Mouse (Mus musculus) forebrain, embryonic 10.5 days (tissue): ENCODE data around the gene Kctd10. TPM values are rescaled to one million over a fixed set of nuclear protein-coding genes. Genes with fewer than 3 reads are reported as not detected.

Experiments
- DNase-seq: peaks from one replicate; pipeline ENCODE4 v3.0.0-alpha.2; 2017; ENCODE audit warnings: low spot score; ENCODE audit errors: extremely low spot score
- H3K27ac ChIP-seq: fragments of 300-500 bp; sonication (generic); 2 replicates; pipeline ENCODE4 v1.5.1; 2016; ENCODE audit warnings: mild to moderate bottlenecking
- H3K27me3 ChIP-seq: fragments of 300-500 bp; sonication (generic); 2 replicates; pipeline ENCODE4 v1.6.1; 2016; ENCODE audit warnings: mild to moderate bottlenecking; ENCODE audit not compliant: poor library complexity, severe bottlenecking
- H3K36me3 ChIP-seq: fragments of 300-500 bp; sonication (generic); replicated peaks from 2 replicates; pipeline ENCODE4 v1.6.1; 2016; ENCODE audit warnings: mild to moderate bottlenecking, moderate library complexity
- H3K4me1 ChIP-seq: fragments of 300-500 bp; sonication (generic); 2 replicates; pipeline ENCODE4 v1.6.1; 2016
- H3K4me3 ChIP-seq: fragments of 300-500 bp; sonication (generic); 2 replicates; pipeline ENCODE4 v1.5.1; 2016; ENCODE audit warnings: mild to moderate bottlenecking, moderate library complexity
- H3K9me3 ChIP-seq: fragments of 300-500 bp; sonication (generic); 2 replicates; pipeline ENCODE4 v1.6.1; 2016; ENCODE audit warnings: mild to moderate bottlenecking, moderate library complexity
- WGBS: fragments of 180-500 bp; shearing (Covaris S2); methylation state at CpG from one replicate; pipeline ENCODE4 v1.1.7; 2016; 5-methylcytosine and 5-hydroxymethylcytosine counted together
- polyA plus RNA-seq: library from polyadenylated mRNA; unstranded; fragments of >200 nt; fragmentation: Nextera tagmentation; extraction: Ambion mirVana; gene quantifications from 2 replicates; pipeline ENCODE4 v1.2.1, GENCODE M21; 2016

Gene Kctd10
- polyA plus RNA-seq, 1 experiment from 2014 or later, result 90.2 TPM

DNA sequence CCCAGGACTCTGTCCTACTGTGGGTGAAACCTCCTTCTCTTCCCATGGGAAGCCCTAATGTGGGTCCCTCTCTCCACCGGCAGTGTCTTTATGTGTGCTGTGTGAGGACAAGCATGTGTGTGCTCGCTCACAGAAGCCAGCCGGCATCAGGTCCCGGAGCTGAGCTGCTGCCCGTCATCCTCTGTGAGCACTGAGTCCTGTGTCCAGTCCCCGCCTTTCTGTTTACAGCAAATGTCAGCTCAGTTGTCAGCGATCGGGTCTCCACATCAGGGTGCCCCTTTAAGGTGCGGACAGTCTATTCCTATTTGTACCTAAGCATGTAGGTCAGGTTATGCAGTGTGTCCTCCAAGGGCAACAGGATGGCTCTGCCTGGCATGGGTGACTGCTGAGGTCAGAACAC is 6.7 kb downstream of the Kctd10 start:
- Histone ChIP-seq H3K27me3 (no peaks in the 10 kb centered on the region), H3K4me1 (peaks cover 71% of the 10 kb centered on the region), H3K36me3 (peaks cover 81% of the 10 kb centered on the region), H3K4me3 (no peak overlapping the region), H3K9me3 (no peaks in the 10 kb centered on the region), H3K27ac (0 out of 2 replicates have a peak overlapping the region, but pooled peaks have one; percentile 65)
- no peak for DNase-seq
- 95% methylated on average over 9 of the region's 9 CpGs for WGBS

DNA sequence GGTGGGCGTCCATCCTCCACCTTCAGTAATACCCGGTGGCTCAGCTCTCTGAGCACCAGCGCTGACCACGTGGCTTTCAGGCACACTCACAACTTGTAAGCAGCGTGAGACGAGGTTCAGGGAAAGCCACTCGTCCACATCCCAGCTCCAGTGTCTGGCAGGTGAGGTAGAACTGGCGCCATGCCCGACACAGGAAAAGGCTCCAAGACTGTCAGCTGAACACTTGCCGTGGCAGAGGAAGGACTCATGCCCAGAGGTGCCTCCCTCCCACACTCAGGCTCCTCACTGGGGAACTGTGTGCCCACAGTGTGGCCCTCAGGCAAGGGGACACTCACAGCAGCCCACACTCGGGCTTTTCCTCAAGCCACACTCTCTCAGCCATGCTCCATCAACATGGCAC is 7.1 kb downstream of the Kctd10 start:
- peaks cover 85% of the 10 kb centered on the region for H3K36me3 ChIP-seq

DNA sequence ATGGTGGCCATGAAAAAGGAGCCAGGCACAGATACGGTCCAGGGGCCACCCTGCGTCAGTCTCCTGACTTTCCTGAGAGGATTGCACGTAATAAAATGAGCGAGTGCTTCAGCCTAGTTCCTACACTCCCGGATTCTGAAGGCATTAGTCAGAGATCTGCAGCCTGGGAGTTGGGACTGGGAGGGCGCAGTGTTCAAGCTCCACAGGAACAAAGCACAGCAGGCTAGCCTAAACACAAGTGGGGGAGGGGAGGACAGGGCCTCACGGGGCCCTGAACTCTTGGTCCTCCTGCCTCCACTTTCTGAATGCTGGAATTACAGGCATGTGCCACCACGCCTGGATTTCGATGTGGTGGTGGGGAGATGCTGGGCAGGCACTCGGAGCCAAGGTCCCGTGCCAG is 7.7 kb downstream of the Kctd10 start:
- Histone ChIP-seq H3K36me3 (peaks cover 91% of the 10 kb centered on the region), H3K4me3 (no peak overlapping the region), H3K9me3 (no peaks in the 10 kb centered on the region), H3K4me1 (peaks cover 61% of the 10 kb centered on the region), H3K27me3 (no peaks in the 10 kb centered on the region), H3K27ac (peak overlapping the region; percentile 65)
- no peak for DNase-seq
- WGBS, result 36% methylated on average over 11 of the region's 11 CpGs

More for the DNA sequence above, 7.1 kb downstream of the Kctd10 start:
- H3K9me3 ChIP-seq, result no peaks in the 10 kb centered on the region
- WGBS, result 73% methylated on average over 11 of the region's 11 CpGs
- H3K4me1 ChIP-seq, result peaks cover 67% of the 10 kb centered on the region
- H3K27me3 ChIP-seq, result no peaks in the 10 kb centered on the region
- DNase-seq, result no peak
- H3K4me3 ChIP-seq, result no peak overlapping the region
- peak overlapping the region; percentile 65 for H3K27ac ChIP-seq

DNA sequence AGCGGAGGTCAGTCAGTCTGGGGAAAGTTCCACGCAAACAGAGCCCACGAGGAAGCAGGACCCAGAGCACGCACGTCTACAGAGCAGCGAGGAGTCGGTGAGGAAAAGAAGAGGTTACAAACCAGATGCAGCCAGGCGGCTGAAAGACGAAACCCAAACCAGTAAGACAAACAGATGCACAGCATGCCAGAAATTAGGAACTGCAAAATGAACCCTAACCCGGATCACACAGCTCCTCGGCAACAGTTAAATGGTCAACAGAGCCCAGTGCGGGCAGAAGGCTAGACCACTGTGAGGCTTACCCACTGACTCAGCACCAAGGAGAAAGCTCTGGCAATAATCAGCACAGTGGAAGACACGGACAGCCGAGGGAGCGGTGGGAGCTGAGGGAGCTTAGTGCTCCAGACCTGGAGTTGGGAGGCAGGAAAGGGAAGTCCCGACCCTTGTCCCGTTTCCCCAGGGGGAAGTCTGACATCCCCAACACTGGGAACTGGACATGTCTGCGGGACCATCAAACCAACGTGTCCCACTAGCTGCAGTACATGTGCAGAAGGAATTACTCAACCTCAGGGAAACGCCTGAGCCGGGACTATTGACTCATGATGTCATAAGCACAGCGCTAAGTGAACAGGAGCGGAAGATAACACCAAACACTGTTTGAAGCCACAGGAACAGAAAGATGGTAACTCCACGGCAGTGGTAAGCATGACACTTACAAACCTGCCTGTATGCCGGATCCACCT is 8.4 kb downstream of the Kctd10 start:
- no peak overlapping the region for H3K4me3 ChIP-seq
- H3K27me3 ChIP-seq, result no peaks in the 10 kb centered on the region
- 72% methylated on average over 25 of the region's 25 CpGs for WGBS
- H3K36me3 ChIP-seq, result peaks cover 98% of the 10 kb centered on the region
- no peak for DNase-seq
- peaks cover 56% of the 10 kb centered on the region for H3K4me1 ChIP-seq
- H3K27ac ChIP-seq, result peak overlapping the region; percentile 65
- no peaks in the 10 kb centered on the region for H3K9me3 ChIP-seq

DNA sequence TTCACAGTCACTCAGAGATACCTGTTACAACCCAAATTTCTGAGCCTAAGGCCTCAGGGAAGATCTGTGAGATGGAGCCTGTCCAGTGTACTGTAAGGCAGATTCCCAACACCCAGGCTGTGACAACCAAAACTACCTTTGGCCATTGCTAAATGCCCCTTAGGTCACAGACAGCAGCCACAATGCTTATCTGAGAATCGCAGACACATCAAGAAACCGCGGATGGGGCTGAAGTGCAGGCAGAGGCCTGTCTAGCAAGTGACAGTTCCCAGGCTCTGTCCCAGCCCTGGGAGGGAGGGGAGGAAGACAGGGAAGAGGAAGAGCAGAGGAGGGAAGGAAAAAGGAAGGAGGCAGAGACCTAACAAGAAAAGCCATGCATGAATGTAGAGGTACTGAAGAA is 9.0 kb downstream of the Kctd10 start:
- H3K27me3 ChIP-seq, result no peaks in the 10 kb centered on the region
- peak overlapping the region; percentile 65 for H3K27ac ChIP-seq
- no peak overlapping the region for H3K4me3 ChIP-seq
- no peaks in the 10 kb centered on the region for H3K9me3 ChIP-seq
- peaks cover 100% of the 10 kb centered on the region for H3K36me3 ChIP-seq
- no peak for DNase-seq
- peaks cover 54% of the 10 kb centered on the region for H3K4me1 ChIP-seq
- WGBS, result 76% methylated on average over 3 of the region's 3 CpGs

DNA sequence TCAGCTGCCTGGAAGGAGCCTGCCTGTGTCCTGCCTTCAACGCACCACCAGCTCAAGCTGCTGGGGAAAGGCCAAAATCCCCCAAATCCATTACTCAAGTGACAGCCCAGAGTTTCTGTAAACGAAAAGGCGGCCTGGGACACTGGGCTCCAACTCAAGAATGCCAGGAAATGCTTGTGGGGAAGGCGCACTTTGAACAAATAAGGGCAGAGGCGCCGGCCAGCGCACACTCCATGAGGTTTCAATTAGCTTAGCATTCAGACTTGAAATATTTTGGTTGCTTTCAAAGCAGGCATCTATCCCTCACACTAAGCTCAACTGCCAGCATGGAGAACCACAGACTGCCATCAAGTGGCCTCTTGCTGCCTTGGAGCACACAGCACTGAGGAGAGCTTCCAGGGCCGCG is 9.9 kb downstream of the Kctd10 start:
- 68% methylated on average over 9 of the region's 9 CpGs for WGBS
- DNase-seq, result no peak
- Histone ChIP-seq H3K9me3 (no peaks in the 10 kb centered on the region), H3K27ac (peak overlapping the region; percentile 65), H3K4me3 (no peak overlapping the region), H3K27me3 (no peaks in the 10 kb centered on the region), H3K4me1 (peaks cover 51% of the 10 kb centered on the region), H3K36me3 (peaks cover 100% of the 10 kb centered on the region)

DNA sequence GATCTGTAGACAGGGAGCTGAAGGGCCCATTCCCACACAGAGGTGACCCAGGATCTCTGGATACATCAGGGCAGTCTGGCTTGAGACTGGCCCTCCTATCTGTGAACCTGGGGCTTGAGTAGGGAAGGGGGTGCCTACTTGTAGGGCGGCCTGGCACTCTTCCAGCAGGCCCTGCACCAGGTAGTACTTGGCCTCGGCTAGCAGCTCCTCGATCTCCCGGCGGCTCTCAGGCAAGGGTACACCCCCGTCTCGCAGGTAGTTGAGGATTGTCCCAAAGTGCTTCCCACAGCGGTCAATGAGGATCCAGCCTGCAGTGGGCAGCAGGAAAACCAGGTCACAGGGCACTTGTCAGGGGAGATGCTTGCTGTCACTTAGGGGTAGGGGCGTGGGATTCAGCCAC is 10.4 kb downstream of the Kctd10 start:
- no peak for DNase-seq
- Histone ChIP-seq H3K4me1 (peaks cover 51% of the 10 kb centered on the region), H3K27me3 (no peaks in the 10 kb centered on the region), H3K4me3 (no peak overlapping the region), H3K36me3 (peaks cover 100% of the 10 kb centered on the region), H3K9me3 (no peaks in the 10 kb centered on the region), H3K27ac (peak overlapping the region; percentile 45)
- WGBS, result 88% methylated on average over 9 of the region's 9 CpGs

DNA sequence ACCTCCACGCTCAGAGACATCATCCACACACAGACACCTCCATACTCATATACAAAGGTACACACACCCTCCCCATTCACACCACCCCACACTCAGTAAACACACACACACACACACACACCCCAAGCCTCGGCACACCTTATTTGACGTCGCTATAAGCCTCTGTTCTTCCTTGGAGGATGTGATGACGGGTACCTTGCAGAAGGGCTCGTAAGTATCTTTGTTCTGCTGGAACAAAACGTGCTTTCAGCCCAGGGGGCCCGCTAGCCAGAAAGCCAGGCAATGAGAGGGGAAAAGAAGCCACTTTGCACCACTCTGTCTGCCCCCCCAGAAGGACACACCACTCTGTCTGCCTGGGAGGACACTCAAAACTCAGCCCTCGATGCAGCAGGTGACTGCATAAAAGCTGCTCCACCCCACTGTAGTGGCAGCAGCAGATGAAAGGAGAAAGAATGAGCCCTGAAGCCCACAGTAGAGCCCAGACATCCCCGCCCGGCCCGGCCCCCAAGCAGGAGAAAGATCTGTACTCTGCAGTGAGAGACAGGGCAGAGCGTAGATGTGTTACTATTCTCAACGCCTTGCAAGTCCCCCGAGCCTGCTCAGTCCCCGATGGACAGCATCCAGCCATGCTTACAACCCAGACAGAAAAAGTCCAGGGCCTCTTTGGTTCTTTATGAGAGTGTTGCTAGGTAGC is 11.4 kb downstream of the Kctd10 start:
- Histone ChIP-seq H3K4me1 (peaks cover 46% of the 10 kb centered on the region), H3K9me3 (no peaks in the 10 kb centered on the region), H3K27ac (no peak overlapping the region), H3K27me3 (no peaks in the 10 kb centered on the region), H3K36me3 (peaks cover 100% of the 10 kb centered on the region), H3K4me3 (no peak overlapping the region)
- no peak for DNase-seq
- WGBS, result 94% methylated on average over 16 of the region's 16 CpGs

DNA sequence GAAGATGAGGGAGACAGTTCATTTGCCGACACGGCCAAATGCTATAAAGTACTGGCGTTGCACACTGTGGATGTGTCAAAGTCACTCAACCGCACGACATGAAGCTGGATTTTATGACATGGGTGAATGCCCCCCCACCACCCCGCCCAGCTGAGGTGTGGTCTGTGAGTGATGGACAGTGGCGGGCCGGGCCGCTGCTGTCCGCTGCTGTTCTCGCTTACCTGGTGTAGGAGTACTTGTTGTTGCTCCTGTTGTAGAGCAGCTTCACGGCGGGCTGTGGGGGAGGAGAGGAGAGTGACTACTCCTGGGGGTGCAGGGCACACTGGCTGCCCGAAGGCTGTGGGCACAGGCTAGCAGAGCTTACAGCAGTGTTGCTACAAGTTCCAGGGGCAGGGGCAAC is 12.2 kb downstream of the Kctd10 start:
- WGBS, result 93% methylated on average over 12 of the region's 14 CpGs

DNA sequence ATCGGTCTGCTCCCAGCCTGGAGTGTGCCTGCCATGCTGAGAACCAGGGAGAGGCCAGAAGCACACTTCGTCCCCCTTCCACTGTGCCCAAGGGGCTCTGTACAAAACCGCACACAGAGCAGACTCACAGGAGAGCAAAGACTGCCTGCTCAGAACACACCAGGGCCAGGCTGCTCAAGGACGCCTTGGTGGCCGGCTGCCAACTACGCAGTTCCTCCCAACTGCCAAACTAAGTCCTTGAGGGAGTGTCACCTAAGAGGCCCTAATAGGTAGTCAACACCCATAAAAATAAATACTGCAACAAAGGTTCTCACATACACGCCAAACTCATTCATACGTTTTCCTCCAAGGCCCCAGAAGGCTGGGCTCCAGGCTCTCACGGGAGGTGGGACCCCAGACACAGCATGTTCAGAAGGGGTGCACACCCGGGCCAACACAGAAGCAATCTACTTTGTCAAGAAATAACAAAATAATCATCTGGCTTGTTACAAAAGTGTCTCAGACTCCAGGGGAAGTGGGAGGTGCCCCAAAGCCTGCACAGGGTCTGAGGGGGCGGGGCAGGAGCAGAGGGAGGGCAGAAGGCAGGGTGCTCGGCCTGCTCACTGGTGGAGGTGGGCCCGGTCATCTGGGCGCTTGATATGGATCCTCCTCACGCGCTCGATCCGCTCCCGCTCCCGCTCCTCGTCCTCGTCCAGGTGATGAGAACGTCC is 15.1 kb downstream of the Kctd10 start:
- Histone ChIP-seq H3K27ac (no peak overlapping the region), H3K4me1 (peaks cover 8% of the 10 kb centered on the region), H3K9me3 (no peaks in the 10 kb centered on the region), H3K36me3 (peaks cover 100% of the 10 kb centered on the region), H3K4me3 (no peak overlapping the region), H3K27me3 (no peaks in the 10 kb centered on the region)
- no peak for DNase-seq
- WGBS, result 92% methylated on average over 23 of the region's 23 CpGs

More for the DNA sequence above, 12.2 kb downstream of the Kctd10 start:
- DNase-seq, result no peak
- Histone ChIP-seq H3K36me3 (peaks cover 100% of the 10 kb centered on the region), H3K9me3 (no peaks in the 10 kb centered on the region), H3K27ac (no peak overlapping the region), H3K4me3 (no peak overlapping the region), H3K27me3 (no peaks in the 10 kb centered on the region), H3K4me1 (peaks cover 37% of the 10 kb centered on the region)

DNA sequence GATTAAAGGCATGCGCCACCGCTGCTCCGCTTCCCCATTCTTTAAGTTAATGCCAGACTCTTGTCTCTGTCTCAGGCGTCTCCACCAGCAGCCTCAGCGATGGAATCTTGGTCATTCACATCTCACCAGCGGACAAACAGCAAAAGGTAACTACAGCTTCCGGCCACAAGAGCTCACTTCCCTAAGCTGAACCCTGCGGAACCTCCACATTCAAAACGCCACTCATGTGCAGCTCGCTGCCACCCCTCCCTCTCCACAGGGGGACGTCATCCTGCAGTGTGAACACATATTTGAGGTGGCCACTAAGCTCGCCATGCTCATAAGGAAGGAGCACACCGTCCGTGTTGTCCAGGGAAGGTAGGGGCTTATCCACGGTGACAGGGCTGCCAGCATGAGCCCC is 19.3 kb downstream of the Kctd10 start:
- Histone ChIP-seq H3K36me3 (peaks cover 71% of the 10 kb centered on the region), H3K4me3 (no peak overlapping the region), H3K9me3 (no peaks in the 10 kb centered on the region), H3K27ac (no peak overlapping the region), H3K27me3 (no peaks in the 10 kb centered on the region), H3K4me1 (peaks cover 25% of the 10 kb centered on the region)
- 88% methylated on average over 15 of the region's 15 CpGs for WGBS
- no peak for DNase-seq

DNA sequence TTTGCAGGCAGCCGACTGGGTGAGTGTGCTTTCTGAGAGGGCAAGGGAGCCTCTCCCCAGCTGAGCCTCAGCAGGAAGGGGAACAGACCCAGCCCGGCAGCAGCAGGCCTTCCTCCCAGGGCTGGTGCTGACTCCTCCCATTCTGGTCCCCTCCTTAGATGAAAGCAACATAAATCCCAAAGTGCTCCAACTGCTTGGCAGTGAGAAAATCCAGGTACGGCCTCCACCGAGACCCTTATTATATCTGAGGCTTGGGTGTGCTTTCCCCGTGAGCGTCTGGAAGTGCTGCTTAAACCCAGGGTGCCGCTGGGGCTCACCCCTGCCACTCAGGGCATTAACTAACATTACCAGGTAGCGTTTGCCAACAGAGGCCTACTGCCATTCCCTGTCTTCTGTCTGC is 20.7 kb downstream of the Kctd10 start:
- DNase-seq, result no peak
- WGBS, result 74% methylated on average over 8 of the region's 8 CpGs
- Histone ChIP-seq H3K27me3 (no peaks in the 10 kb centered on the region), H3K36me3 (peaks cover 57% of the 10 kb centered on the region), H3K27ac (no peak overlapping the region), H3K4me1 (peaks cover 25% of the 10 kb centered on the region), H3K9me3 (no peaks in the 10 kb centered on the region), H3K4me3 (no peak overlapping the region)

DNA sequence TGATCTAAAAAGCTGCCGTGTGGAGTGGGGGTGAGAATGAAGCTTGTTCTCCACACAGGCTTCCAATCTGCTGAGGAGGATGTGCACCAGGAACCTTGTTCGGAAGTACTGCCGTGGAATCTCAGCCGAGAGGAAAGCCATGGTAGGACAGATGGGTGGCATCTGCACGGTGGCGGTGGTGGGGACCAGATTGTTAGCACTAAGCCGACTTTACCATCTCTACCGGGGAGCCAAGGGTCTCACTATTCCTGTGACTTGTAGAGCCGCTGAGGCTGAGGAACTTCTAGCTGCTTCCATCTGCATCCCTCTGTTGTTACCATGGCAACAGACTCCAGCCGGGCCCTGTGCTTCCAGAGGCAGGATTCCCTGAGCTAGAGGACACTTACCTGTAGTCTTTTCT is 21.5 kb downstream of the Kctd10 start:
- DNase-seq, result no peak
- Histone ChIP-seq H3K27me3 (no peaks in the 10 kb centered on the region), H3K27ac (no peak overlapping the region), H3K4me3 (no peak overlapping the region), H3K9me3 (no peaks in the 10 kb centered on the region), H3K36me3 (peaks cover 49% of the 10 kb centered on the region), H3K4me1 (peaks cover 25% of the 10 kb centered on the region)
- 74% methylated on average over 10 of the region's 10 CpGs for WGBS
